Mouse (Mus musculus): Measurements from ENCODE around the gene Gm20931. TPM values are rescaled to one million over a fixed set of nuclear protein-coding genes. Genes with fewer than 3 reads are reported as not detected.
"Not testable (repeated sequence)": the region's sequence is repeated elsewhere in the genome, so short reads cannot be mapped to it uniquely, and the experiment has no call there.

Gm20931 gene
- polyA plus RNA-seq (2014; fragmentation: Nextera tagmentation; extraction: Ambion mirVana), result not detected in 2 replicates

DNA sequence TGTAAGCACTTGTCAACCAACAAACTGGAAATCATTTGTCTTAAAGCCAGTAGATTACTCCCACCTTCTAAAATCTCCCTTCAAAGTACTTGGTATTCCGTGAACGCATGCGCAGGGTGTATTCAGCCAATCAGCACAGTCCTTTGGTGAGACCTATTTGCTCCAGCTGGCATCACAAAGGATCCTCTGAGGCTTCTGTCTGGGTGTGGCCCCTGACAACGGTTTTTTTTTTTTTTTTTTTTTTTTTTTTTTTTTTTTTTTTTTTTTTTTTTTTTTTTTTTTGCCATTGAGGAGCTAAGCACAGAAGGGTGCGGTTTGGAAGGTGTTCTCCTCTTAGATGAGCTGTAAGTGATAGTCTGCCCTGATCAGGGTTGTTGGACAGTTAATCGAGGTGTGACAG, at the start of gene Gm20931:
TSS of gene Gm20931 (plus strand) at position 301 of the 400 bp plus-strand sequence.
- ATAC-seq (ENCODE audit: low FRiP score); H3K4me3 ChIP-seq (ENCODE audit: low read depth, low read length); H3K36me3 ChIP-seq (ENCODE audit: control insufficient read depth, insufficient read depth, low read length); H3K9me3 ChIP-seq (ENCODE audit: control insufficient read depth, low read length); H3K27me3 ChIP-seq (ENCODE audit: control insufficient read depth, insufficient read depth, low read length); H3K27ac ChIP-seq (ENCODE audit: low read depth, low read length); H3K4me1 ChIP-seq (replicated peaks; ENCODE audit: control insufficient read depth, insufficient read depth, low read length); H3K9ac ChIP-seq (ENCODE audit: low read depth, low read length); H3K4me2 ChIP-seq (replicated peaks; ENCODE audit: low read depth, low read length); DNase-seq (ENCODE audit: low spot score): not testable (repeated sequence)
- no CpG with 5 or more reads among the region's 6 CpGs for WGBS

Measured in hindbrain, embryonic 11.5 days (tissue).